Mouse (Mus musculus): Measurements from ENCODE around the gene Gm5483. TPM values are rescaled to one million over a fixed set of nuclear protein-coding genes. Genes with fewer than 3 reads are reported as not detected.

Gm5483 gene
- total RNA-seq (2023) = 20.4 and 30.4 TPM in 2 replicates

GRCm38 (mm10) chr16:36183912-36184311 is at the start of gene Gm5483:
Gm5483 (plus strand) TSS chr16:36184212.

GRCm38 (mm10) chr16:36156402-36156975 is 27.5 kb upstream of the Gm5483 start, which contains the start of gene Stfa2l1:
Stfa2l1 (plus strand) TSS chr16:36156811.

DNA sequence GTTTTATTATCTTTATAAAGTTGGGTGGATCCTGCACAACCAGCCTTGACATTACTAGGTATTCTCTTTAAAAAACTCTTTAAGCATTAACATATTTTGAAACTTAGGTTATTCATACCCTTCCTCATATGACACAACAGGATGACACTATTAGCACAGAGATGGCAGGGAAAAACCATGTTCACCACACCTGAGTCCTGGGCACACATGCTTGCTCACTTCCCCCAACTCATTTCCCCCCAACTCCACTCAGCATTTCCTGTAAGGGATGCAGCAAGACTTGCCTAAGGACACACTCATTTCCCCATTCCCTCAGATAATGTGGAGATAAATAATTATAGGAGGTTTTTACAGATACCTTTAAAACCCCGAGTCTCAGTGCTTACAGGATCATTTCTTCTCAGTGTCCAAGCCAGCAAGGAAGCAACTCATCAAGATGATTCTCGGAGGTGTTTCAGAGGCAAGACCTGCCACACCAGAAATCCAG is 26.0 kb downstream of the Gm5483 start, which contains the start of gene Gm5416:
Gm5416 (plus strand) TSS at position 437 of the 487 bp plus-strand sequence.

DNA sequence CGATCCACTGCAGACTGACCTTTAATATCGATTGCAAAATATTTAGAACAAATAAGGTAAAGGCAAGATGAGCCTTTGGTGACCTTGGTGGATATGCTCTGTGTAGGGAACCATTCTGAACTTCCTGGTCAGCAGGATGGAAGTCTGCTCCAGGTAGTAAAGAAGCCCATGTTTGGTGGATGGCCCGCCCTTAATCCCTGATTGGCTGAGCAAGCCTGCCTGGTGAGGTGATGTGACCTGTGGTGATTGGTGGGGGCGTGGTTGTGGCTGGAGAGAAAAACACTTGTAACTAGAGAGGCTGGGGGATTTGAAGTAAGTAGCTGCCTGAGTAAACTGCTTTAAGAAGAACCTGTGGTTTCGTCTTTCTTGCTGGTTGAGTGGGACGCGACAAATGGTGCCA is 37.2 kb downstream of the Gm5483 start, which contains the start of gene 2010005H15Rik:
2010005H15Rik (plus strand) TSS at position 301 of the 400 bp plus-strand sequence.

Other genes with a start within 250 kb of the Gm5483 start
- 23.1 and 23.2 TPM in 2 replicates for gene Parp9, start 245.7 kb upstream of the Gm5483 start, total RNA-seq (2023)
- gene Dtx3l, start 245.1 kb upstream of the Gm5483 start, total RNA-seq (2023) = 15.1 and 18.5 TPM in 2 replicates
- gene Kpna1, start 205.5 kb upstream of the Gm5483 start, total RNA-seq (2023) = 61.6 and 72.1 TPM in 2 replicates
- gene Wdr5b, start 143.0 kb upstream of the Gm5483 start, total RNA-seq (2023) = 4.1 and 5.4 TPM in 2 replicates
- 9.1 and 12.7 TPM in 2 replicates for gene Fam162a, start 112.6 kb upstream of the Gm5483 start, total RNA-seq (2023)
- 4.1 and 7.6 TPM in 2 replicates for gene Ccdc58, start 112.5 kb upstream of the Gm5483 start, total RNA-seq (2023)
- not detected in 2 replicates for gene Csta1, start 53.0 kb upstream of the Gm5483 start, total RNA-seq (2023)
- 53.6 and 61.3 TPM in 2 replicates for gene Stfa2l1, start 27.4 kb upstream of the Gm5483 start, total RNA-seq (2023)
- gene Gm5416, start 26.2 kb downstream of the Gm5483 start, total RNA-seq (2023) = not detected in 2 replicates
- gene 2010005H15Rik, start 37.3 kb downstream of the Gm5483 start, total RNA-seq (2023) = not detected in 2 replicates
- gene Stfa1, start 92.7 kb downstream of the Gm5483 start, total RNA-seq (2023) = 4.2 and 5.7 TPM in 2 replicates
- not detected in 2 replicates for gene BC117090, start 150.1 kb downstream of the Gm5483 start, total RNA-seq (2023)
- gene BC100530, start 183.5 kb downstream of the Gm5483 start, total RNA-seq (2023) = 2.0 and 2.5 TPM in 2 replicates
- 1.7 TPM in 1 of 2 replicates, not detected in the other for gene Stfa2, start 224.2 kb downstream of the Gm5483 start, total RNA-seq (2023)

Measured in neutrophil, adult 65 days (primary cell).